Mouse (Mus musculus) mesoderm, embryonic 11.5 days (tissue): ENCODE measurements around the gene Rabgap1l.
"Not testable (repeated sequence)": the region's sequence is repeated elsewhere in the genome, so short reads cannot be mapped to it uniquely, and the experiment has no call there.

Source experiments
- DNase-seq: peaks from one replicate; pipeline ENCODE4 v3.0.0-alpha.2; 2012; ENCODE audit warnings: low read depth, low spot score

The Rabgap1l gene

GRCm38 (mm10) chr1:160282166-160282874 lies 510.7 kb downstream of the Rabgap1l start:
- DNase-seq: not testable (repeated sequence)

- no peak for DNase-seq
Observed at GRCm38 (mm10) chr1:160281337-160282084, 511.5 kb downstream of the Rabgap1l start.

- no peak for DNase-seq
Observed at GRCm38 (mm10) chr1:160280603-160281002, 512.4 kb downstream of the Rabgap1l start.

GRCm38 (mm10) chr1:160277940-160278682 lies 514.9 kb downstream of the Rabgap1l start:
- no peak for DNase-seq

GRCm38 (mm10) chr1:160275248-160275647 lies 517.8 kb downstream of the Rabgap1l start:
- no peak for DNase-seq

GRCm38 (mm10) chr1:160273133-160273743 lies 519.8 kb downstream of the Rabgap1l start:
- DNase-seq: no peak

GRCm38 (mm10) chr1:160271282-160271967 lies 521.6 kb downstream of the Rabgap1l start:
- DNase-seq: no peak

- no peak for DNase-seq
Observed at GRCm38 (mm10) chr1:160268322-160268721, 524.7 kb downstream of the Rabgap1l start.

GRCm38 (mm10) chr1:160263630-160264346 lies 529.2 kb downstream of the Rabgap1l start:
- no peak for DNase-seq

- DNase-seq: no peak
Observed at GRCm38 (mm10) chr1:160263053-160263452, 530.0 kb downstream of the Rabgap1l start.

GRCm38 (mm10) chr1:160262415-160262814 lies 530.6 kb downstream of the Rabgap1l start:
- peak; percentile 26 for DNase-seq

GRCm38 (mm10) chr1:160261849-160262248 lies 531.2 kb downstream of the Rabgap1l start:
- no peak for DNase-seq

- DNase-seq: no peak
Observed at GRCm38 (mm10) chr1:160260605-160261004, 532.4 kb downstream of the Rabgap1l start.

GRCm38 (mm10) chr1:160259884-160260283 lies 533.1 kb downstream of the Rabgap1l start:
- DNase-seq: no peak

GRCm38 (mm10) chr1:160253108-160253507 lies 539.9 kb downstream of the Rabgap1l start:
- DNase-seq: no peak

GRCm38 (mm10) chr1:160251388-160252007 lies 541.5 kb downstream of the Rabgap1l start:
- no peak for DNase-seq

- DNase-seq: no peak
Observed at GRCm38 (mm10) chr1:160250782-160251181, 542.2 kb downstream of the Rabgap1l start.

- no peak for DNase-seq
Observed at GRCm38 (mm10) chr1:160249786-160250185, 543.2 kb downstream of the Rabgap1l start.

GRCm38 (mm10) chr1:160247473-160247872 lies 545.5 kb downstream of the Rabgap1l start:
- DNase-seq: no peak

GRCm38 (mm10) chr1:160246844-160247243 lies 546.2 kb downstream of the Rabgap1l start:
- no peak for DNase-seq
